Mouse (Mus musculus) limb, embryonic 15.5 days (tissue): ENCODE data around the gene Tfap2d. TPM values are rescaled to one million over a fixed set of nuclear protein-coding genes. Genes with fewer than 3 reads are reported as not detected.

Experiments
- ATAC-seq: fragments of 200-750 bp; cut with Nextera tagmentation; 2 replicates; pipeline ENCODE4 v1.8.0; 2017; ENCODE audit warnings: low read depth, moderate TSS enrichment; ENCODE audit not compliant: insufficient number of reproducible peaks, low FRiP score, low TSS enrichment
- H3K27ac ChIP-seq: fragments of 300-500 bp; sonication (generic); 2 replicates; pipeline ENCODE4 v1.5.1; 2015; ENCODE audit warnings: moderate library complexity, mild to moderate bottlenecking, inconsistent platforms
- H3K27me3 ChIP-seq: fragments of 300-500 bp; sonication (generic); 2 replicates; pipeline ENCODE4 v1.6.1; 2015; ENCODE audit warnings: inconsistent platforms
- H3K36me3 ChIP-seq: fragments of 300-500 bp; sonication (generic); 2 replicates; pipeline ENCODE4 v1.6.1; 2015; ENCODE audit warnings: inconsistent platforms
- H3K4me1 ChIP-seq: fragments of 300-500 bp; sonication (generic); 2 replicates; pipeline ENCODE4 v1.6.1; 2015; ENCODE audit warnings: inconsistent platforms
- H3K4me2 ChIP-seq: fragments of 300-500 bp; sonication (generic); 2 replicates; pipeline ENCODE4 v1.6.1; 2015; ENCODE audit warnings: mild to moderate bottlenecking, inconsistent platforms
- H3K4me3 ChIP-seq: fragments of 300-500 bp; sonication (generic); 2 replicates; pipeline ENCODE4 v1.5.1; 2015; ENCODE audit warnings: mild to moderate bottlenecking, inconsistent platforms
- H3K9ac ChIP-seq: fragments of 300-500 bp; sonication (generic); 2 replicates; pipeline ENCODE4 v1.6.1; 2015; ENCODE audit warnings: inconsistent platforms
- H3K9me3 ChIP-seq: fragments of 300-500 bp; sonication (generic); 2 replicates; pipeline ENCODE4 v1.6.1; 2016; ENCODE audit warnings: inconsistent platforms
- WGBS: fragments of 180-500 bp; shearing (Covaris S2); methylation state at CpG from one replicate; pipeline ENCODE4 v1.1.7; 2015; 5-methylcytosine and 5-hydroxymethylcytosine counted together
- polyA plus RNA-seq: library from polyadenylated mRNA; unstranded; fragments of >200 nt; fragmentation: Nextera tagmentation; extraction: Ambion mirVana; gene quantifications from 2 replicates; pipeline ENCODE4 v1.2.1, GENCODE M21; 2015

The Tfap2d gene
- not detected in 2 replicates for polyA plus RNA-seq

- H3K4me1 ChIP-seq = no peaks in the 10 kb centered on the region
- ATAC-seq = no peak
- H3K27me3 ChIP-seq = peaks cover 91% of the 10 kb centered on the region
- 6% methylated on average over 6 of the region's 6 CpGs for WGBS
- no peak within 1 kb of the TSS for H3K4me2 ChIP-seq
- H3K36me3 ChIP-seq = no peaks in the 10 kb centered on the region
- no peak within 1 kb of the TSS for H3K27ac ChIP-seq
- H3K4me3 ChIP-seq = no peak within 1 kb of the TSS
- H3K9ac ChIP-seq = no peak within 1 kb of the TSS
- H3K9me3 ChIP-seq = no peaks in the 10 kb centered on the region
These were observed at the start of gene Tfap2d for GRCm38 (mm10) chr1:19102631-19103030. Gene Tfap2d, plus strand, starts transcription at chr1:19103022.

GRCm38 (mm10) chr1:19056300-19056699 is 46.5 kb upstream of the Tfap2d start:
- no peaks in the 10 kb centered on the region for H3K36me3 ChIP-seq
- WGBS = 17% methylated on average over 3 of the region's 3 CpGs
- H3K4me2 ChIP-seq = no peak overlapping the region
- H3K9ac ChIP-seq = no peak overlapping the region
- no peaks in the 10 kb centered on the region for H3K9me3 ChIP-seq
- H3K4me3 ChIP-seq = no peak overlapping the region
- H3K4me1 ChIP-seq = no peaks in the 10 kb centered on the region
- H3K27me3 ChIP-seq = no peaks in the 10 kb centered on the region
- no peak overlapping the region for H3K27ac ChIP-seq
- no peak for ATAC-seq

- Histone ChIP-seq H3K9me3 (no peaks in the 10 kb centered on the region), H3K4me1 (no peaks in the 10 kb centered on the region), H3K9ac (no peak overlapping the region), H3K36me3 (no peaks in the 10 kb centered on the region), H3K4me3 (no peak overlapping the region), H3K27ac (no peak overlapping the region), H3K27me3 (no peaks in the 10 kb centered on the region), H3K4me2 (no peak overlapping the region)
- no peak for ATAC-seq
- 74% methylated on average over 6 of the region's 6 CpGs for WGBS
These were observed 46.0 kb upstream of the Tfap2d start for GRCm38 (mm10) chr1:19056861-19057260.

DNA sequence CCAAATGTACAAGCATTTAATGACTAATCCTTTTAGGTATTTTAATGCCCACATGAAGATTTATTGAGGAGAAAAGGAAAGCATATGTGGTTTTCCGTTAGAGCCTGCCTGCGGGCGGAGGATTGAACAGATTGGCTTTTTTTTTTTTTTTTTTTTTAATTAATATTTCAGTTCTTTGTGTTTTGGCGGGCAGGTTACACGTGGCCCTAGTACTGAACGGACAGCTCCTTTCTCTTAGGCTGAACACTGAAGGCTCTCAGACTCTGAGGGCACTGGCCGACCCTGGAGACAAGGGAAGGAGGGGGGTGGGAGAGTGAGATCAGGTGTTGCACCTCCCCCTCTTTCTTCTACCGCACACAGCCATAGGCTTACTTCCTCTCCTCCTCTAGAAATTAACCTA is 14.7 kb upstream of the Tfap2d start:
- no peak overlapping the region for H3K4me2 ChIP-seq
- H3K9ac ChIP-seq = no peak overlapping the region
- no peak overlapping the region for H3K27ac ChIP-seq
- no peak overlapping the region for H3K4me3 ChIP-seq
- no peaks in the 10 kb centered on the region for H3K9me3 ChIP-seq
- no peaks in the 10 kb centered on the region for H3K27me3 ChIP-seq
- H3K4me1 ChIP-seq = no peaks in the 10 kb centered on the region
- H3K36me3 ChIP-seq = no peaks in the 10 kb centered on the region
- WGBS = 5% methylated on average over 8 of the region's 8 CpGs
- no peak for ATAC-seq

- H3K36me3 ChIP-seq = no peaks in the 10 kb centered on the region
- H3K27me3 ChIP-seq = peaks cover 59% of the 10 kb centered on the region
- H3K27ac ChIP-seq = no peak overlapping the region
- H3K4me2 ChIP-seq = no peak overlapping the region
- no peaks in the 10 kb centered on the region for H3K4me1 ChIP-seq
- no peaks in the 10 kb centered on the region for H3K9me3 ChIP-seq
- 0% methylated on average over 18 of the region's 18 CpGs for WGBS
- no peak for ATAC-seq
- H3K4me3 ChIP-seq = no peak overlapping the region
- no peak overlapping the region for H3K9ac ChIP-seq
These were observed 5.9 kb upstream of the Tfap2d start for GRCm38 (mm10) chr1:19096921-19097320.

- Histone ChIP-seq H3K4me1 (no peaks in the 10 kb centered on the region), H3K27ac (no peak overlapping the region), H3K4me3 (no peak overlapping the region), H3K9ac (no peak overlapping the region), H3K9me3 (no peaks in the 10 kb centered on the region), H3K4me2 (no peak overlapping the region), H3K27me3 (peaks cover 93% of the 10 kb centered on the region), H3K36me3 (no peaks in the 10 kb centered on the region)
- no peak for ATAC-seq
- 1% methylated on average over 21 of the region's 21 CpGs for WGBS
These were observed 494 bp downstream of the Tfap2d start for GRCm38 (mm10) chr1:19103316-19103715.

DNA sequence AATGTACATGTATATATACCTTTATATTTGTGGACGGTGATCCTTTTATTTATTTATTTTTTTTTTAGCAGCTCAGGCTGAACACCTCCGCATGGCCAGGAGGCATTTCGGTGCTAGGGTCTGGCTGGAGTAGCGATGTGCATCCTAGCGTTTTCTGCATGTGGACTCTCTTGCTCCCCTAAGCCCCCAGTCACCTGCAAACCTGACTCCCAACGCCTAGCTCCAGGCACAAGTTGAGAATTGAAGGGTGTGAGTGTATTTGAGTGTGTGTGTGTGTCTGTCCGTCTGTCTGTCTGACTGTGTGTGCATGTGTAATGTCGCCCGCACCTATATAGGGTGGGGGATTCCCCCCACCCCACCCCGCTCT is 937 bp downstream of the Tfap2d start:
- H3K36me3 ChIP-seq = no peaks in the 10 kb centered on the region
- H3K9me3 ChIP-seq = no peaks in the 10 kb centered on the region
- H3K27me3 ChIP-seq = peaks cover 93% of the 10 kb centered on the region
- H3K27ac ChIP-seq = no peak overlapping the region
- no peak overlapping the region for H3K4me3 ChIP-seq
- ATAC-seq = no peak
- WGBS = 1% methylated on average over 10 of the region's 10 CpGs
- no peak overlapping the region for H3K4me2 ChIP-seq
- no peaks in the 10 kb centered on the region for H3K4me1 ChIP-seq
- no peak overlapping the region for H3K9ac ChIP-seq

- H3K4me3 ChIP-seq = no peak overlapping the region
- no peak overlapping the region for H3K4me2 ChIP-seq
- no peak overlapping the region for H3K9ac ChIP-seq
- H3K27me3 ChIP-seq = peaks cover 97% of the 10 kb centered on the region
- no peaks in the 10 kb centered on the region for H3K4me1 ChIP-seq
- no peaks in the 10 kb centered on the region for H3K9me3 ChIP-seq
- no peak for ATAC-seq
- H3K36me3 ChIP-seq = no peaks in the 10 kb centered on the region
- no peak overlapping the region for H3K27ac ChIP-seq
- under 1% methylated on average over 40 of the region's 40 CpGs for WGBS
These were observed 1.5 kb downstream of the Tfap2d start for GRCm38 (mm10) chr1:19104143-19104857.

DNA sequence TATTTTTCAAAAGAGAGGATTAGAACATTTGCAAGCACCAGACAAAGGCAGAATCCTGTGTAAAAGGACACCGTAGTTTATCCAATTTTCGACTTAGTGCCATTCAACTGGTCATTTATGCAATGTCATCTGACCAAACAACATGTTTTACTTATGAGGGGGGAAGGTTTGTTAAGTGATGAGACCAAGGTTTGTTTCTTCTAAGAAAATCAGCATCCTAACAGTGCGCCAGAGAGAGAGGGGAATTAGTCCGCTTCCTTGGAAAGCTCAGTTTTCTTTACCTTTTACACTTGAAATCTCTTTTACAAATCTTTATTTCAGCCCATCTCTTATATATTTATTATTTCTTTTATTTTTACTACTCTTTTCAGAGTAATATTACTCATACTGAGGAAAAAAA is 3.6 kb downstream of the Tfap2d start:
- Histone ChIP-seq H3K9ac (no peak overlapping the region), H3K27ac (no peak overlapping the region), H3K4me2 (no peak overlapping the region), H3K4me1 (no peaks in the 10 kb centered on the region), H3K36me3 (no peaks in the 10 kb centered on the region), H3K4me3 (no peak overlapping the region), H3K9me3 (no peaks in the 10 kb centered on the region), H3K27me3 (peaks cover 98% of the 10 kb centered on the region)
- WGBS = 9% methylated on average over 4 of the region's 4 CpGs
- ATAC-seq = no peak

- H3K9me3 ChIP-seq = no peaks in the 10 kb centered on the region
- no peak overlapping the region for H3K4me3 ChIP-seq
- WGBS = under 1% methylated on average over 13 of the region's 13 CpGs
- peaks cover 98% of the 10 kb centered on the region for H3K27me3 ChIP-seq
- H3K27ac ChIP-seq = no peak overlapping the region
- no peaks in the 10 kb centered on the region for H3K4me1 ChIP-seq
- H3K36me3 ChIP-seq = no peaks in the 10 kb centered on the region
- no peak overlapping the region for H3K9ac ChIP-seq
- H3K4me2 ChIP-seq = no peak overlapping the region
- ATAC-seq = no peak
These were observed 4.3 kb downstream of the Tfap2d start for GRCm38 (mm10) chr1:19106841-19107800.

- Histone ChIP-seq H3K4me3 (no peak overlapping the region), H3K4me2 (no peak overlapping the region), H3K27ac (no peak overlapping the region), H3K27me3 (peaks cover 98% of the 10 kb centered on the region), H3K9me3 (no peaks in the 10 kb centered on the region), H3K4me1 (no peaks in the 10 kb centered on the region), H3K36me3 (no peaks in the 10 kb centered on the region), H3K9ac (no peak overlapping the region)
- ATAC-seq = no peak
- 4% methylated on average over 3 of the region's 3 CpGs for WGBS
These were observed 5.0 kb downstream of the Tfap2d start for GRCm38 (mm10) chr1:19107801-19108200.

DNA sequence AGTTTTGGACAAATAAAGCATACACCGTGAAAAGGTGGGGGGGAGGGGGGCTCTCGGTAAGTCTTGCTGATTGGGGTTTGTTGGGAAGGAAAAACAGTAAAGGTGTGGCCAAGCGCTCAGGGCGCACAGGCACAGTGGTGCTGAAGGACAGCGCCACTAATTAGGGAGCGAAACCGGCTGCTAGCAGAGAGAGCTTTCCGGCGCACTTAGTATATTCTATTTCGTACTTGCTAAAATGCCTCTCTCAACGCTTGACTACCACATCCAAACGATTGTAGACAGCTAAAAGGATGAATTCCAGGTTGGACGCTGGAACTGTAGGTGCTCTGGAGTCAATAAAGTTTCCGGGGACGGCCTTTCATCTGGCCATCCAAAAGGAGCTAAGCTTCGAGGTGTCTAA is 6.9 kb downstream of the Tfap2d start:
- WGBS = under 1% methylated on average over 16 of the region's 16 CpGs

More for the DNA sequence above, 6.9 kb downstream of the Tfap2d start:
- no peaks in the 10 kb centered on the region for H3K9me3 ChIP-seq
- no peak overlapping the region for H3K4me3 ChIP-seq
- H3K9ac ChIP-seq = no peak overlapping the region
- H3K4me1 ChIP-seq = no peaks in the 10 kb centered on the region
- no peak for ATAC-seq
- H3K27ac ChIP-seq = no peak overlapping the region
- no peak overlapping the region for H3K4me2 ChIP-seq
- H3K27me3 ChIP-seq = peaks cover 91% of the 10 kb centered on the region
- H3K36me3 ChIP-seq = no peaks in the 10 kb centered on the region
